Mouse (Mus musculus) erythroblast, embryonic 14.5 days (primary cell): ENCODE data around the gene Shld1. TPM values are rescaled to one million over a fixed set of nuclear protein-coding genes. Genes with fewer than 3 reads are reported as not detected.

Experiments
- H3K27me3 ChIP-seq: 2 replicates; pipeline ENCODE4 v1.6.1; 2012; ENCODE audit warnings: inconsistent platforms; ENCODE audit not compliant: control insufficient read depth
- H3K36me3 ChIP-seq: 2 replicates; pipeline ENCODE4 v1.6.1; 2012; ENCODE audit warnings: mild to moderate bottlenecking, inconsistent platforms; ENCODE audit not compliant: control insufficient read depth
- H3K4me1 ChIP-seq: 2 replicates; pipeline ENCODE4 v1.6.1; 2012; ENCODE audit warnings: inconsistent platforms; ENCODE audit not compliant: control insufficient read depth
- H3K4me3 ChIP-seq: replicated peaks from 2 replicates; pipeline ENCODE3; 2012; ENCODE audit warnings: moderate library complexity, mild to moderate bottlenecking, inconsistent platforms
- H3K9me3 ChIP-seq: 2 replicates; pipeline ENCODE4 v1.6.1; 2012; ENCODE audit warnings: low read length, inconsistent platforms, mixed read lengths; ENCODE audit not compliant: control insufficient read depth
- GATA1 ChIP-seq: IDR thresholded peaks from 2 replicates; pipeline ENCODE4 v1.6.1; 2012; ENCODE audit warnings: low read length, inconsistent platforms, mixed read lengths
- TAL1 ChIP-seq: IDR thresholded peaks from 3 replicates; pipeline ENCODE4 v1.6.1; 2012; ENCODE audit warnings: low read length, inconsistent platforms, mixed read lengths
- polyA plus RNA-seq: library from polyadenylated mRNA; stranded (reverse); fragments of >175 nt; gene quantifications from 2 replicates; pipeline ENCODE4 v1.2.3, GENCODE M21; 2012

The Shld1 gene
- polyA plus RNA-seq, 1 experiment: 0.12 TPM

DNA sequence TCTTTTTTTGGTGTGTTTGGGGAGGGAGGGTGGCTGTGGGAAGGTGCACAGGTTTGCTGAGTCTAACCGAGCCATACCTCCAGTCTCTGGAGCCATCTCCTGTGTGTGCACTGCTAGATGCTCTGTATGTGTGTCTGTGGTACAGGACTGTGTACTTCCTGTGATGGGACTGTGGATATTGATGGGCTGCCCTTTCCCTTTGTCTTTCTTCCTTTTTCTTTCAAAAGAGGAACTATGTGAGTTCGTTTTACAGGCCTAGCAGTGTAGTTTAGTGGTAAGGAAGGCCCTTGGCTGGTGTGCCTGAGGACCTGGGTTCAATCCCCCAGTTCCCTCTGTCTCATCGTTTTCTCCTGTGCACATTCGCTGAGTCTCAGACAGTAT, 2.4 kb downstream of the Shld1 start:
- Histone ChIP-seq H3K4me1 (peaks cover 93% of the 10 kb centered on the region), H3K27me3 (no peaks in the 10 kb centered on the region), H3K9me3 (no peaks in the 10 kb centered on the region), H3K4me3 (no peak overlapping the region), H3K36me3 (peaks cover 16% of the 10 kb centered on the region)
- TF ChIP-seq TAL1 (no peak), GATA1 (no peak)

DNA sequence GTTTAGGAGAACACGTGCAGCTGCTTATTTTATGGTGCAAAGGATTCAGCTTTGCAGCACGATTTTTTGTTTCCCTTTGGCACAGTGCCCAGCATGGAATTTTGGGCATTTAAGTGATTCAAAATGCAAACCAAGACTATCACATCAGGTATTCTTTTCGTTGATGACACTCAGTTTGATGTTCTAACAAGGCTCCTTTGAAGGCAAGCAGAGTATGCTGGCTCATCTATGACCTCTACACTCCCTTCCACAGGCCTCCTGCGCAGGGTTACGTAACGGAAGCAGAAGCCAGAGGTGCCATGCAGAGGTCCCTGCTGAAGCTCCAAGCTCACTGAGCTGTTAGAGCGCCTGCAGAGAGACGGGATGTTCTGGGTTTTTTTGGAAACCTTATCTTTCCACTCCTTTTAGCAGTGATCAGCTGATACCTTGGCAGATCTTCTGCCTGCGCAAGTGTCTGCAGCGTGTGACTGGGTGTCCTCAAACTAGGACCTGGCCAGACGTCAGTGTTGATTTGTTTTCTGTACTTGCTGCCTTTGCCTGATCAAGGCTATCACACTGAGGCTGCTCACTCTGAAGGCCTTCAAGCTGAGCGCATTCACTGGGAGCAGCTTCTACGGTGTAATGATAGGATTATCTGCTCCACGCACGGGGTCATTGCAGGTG, 3.0 kb downstream of the Shld1 start:
- peaks cover 93% of the 10 kb centered on the region for H3K4me1 ChIP-seq
- TF ChIP-seq GATA1 (no peak; the same call in 1 of the 2 replicates), TAL1 (peak; percentile 59)
- no peaks in the 10 kb centered on the region for H3K27me3 ChIP-seq
- no peaks in the 10 kb centered on the region for H3K9me3 ChIP-seq
- peaks cover 20% of the 10 kb centered on the region for H3K36me3 ChIP-seq
- H3K4me3 ChIP-seq: peak overlapping the region; percentile 8

DNA sequence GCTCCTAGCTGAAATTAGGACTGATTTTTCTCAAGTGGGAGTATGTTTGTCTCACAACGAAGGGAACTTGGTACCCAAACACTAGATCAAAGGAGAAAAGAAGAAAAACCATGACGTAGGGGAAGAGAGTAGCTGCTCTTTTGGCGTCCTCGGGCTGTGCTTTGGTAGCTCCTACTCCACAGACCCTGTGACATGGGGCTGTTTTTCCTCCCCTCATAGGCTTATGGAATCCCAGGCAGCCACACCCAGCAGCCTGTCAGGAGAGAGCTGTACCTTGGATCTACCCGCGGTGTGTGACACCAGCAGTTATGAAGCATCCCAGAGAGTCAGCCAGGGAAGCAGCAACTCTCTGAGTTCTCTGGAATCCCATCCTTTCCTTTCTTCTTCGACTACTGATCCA, 5.0 kb downstream of the Shld1 start:
- Histone ChIP-seq H3K4me3 (no peak overlapping the region), H3K36me3 (peaks cover 24% of the 10 kb centered on the region), H3K9me3 (no peaks in the 10 kb centered on the region), H3K27me3 (no peaks in the 10 kb centered on the region), H3K4me1 (peaks cover 94% of the 10 kb centered on the region)
- TF ChIP-seq TAL1: no peak
- TF ChIP-seq GATA1: no peak

DNA sequence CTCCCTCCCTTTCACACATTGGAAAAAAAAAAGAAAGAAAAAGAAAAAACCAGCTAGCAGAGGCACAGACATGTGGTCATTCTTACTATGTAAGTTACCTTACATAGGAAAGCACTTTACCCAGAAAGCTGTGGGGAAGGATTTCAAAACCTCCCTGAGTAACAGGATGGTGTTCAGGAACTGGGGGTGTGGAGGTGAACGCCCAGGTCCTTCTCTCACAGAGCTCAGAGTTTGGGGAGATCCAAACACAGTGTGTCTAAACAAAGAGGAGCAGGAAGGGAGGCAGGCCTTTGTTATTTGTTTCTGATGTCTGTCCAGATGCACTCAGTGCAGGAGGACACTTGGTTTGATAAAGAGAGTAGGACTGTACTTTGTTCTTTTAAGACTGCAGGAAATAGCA, 5.6 kb downstream of the Shld1 start:
- H3K4me1 ChIP-seq: peaks cover 94% of the 10 kb centered on the region
- peak overlapping the region; percentile 32 for H3K4me3 ChIP-seq
- H3K9me3 ChIP-seq: no peaks in the 10 kb centered on the region
- no peak for TF ChIP-seq TAL1
- TF ChIP-seq GATA1: no peak
- H3K36me3 ChIP-seq: peaks cover 27% of the 10 kb centered on the region
- no peaks in the 10 kb centered on the region for H3K27me3 ChIP-seq

DNA sequence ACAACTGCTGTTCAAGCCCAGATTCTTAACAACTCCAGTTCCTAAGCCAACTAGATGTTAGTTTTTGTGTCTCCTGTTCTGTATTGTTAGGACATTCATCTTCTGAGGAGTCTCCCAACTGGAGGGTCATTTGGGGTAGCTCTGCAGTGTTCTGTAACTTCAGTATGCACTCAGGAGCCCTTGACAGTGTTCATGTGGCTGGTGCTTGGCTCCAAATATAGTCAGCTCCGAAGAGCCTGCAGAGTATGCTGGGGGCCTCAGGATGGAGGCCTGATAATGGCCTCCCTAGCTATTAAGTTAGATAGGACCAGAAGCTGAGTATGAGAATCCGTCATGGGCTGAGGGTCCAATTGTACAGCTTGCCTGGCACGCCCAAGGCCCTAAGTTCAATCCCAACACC, 7.2 kb downstream of the Shld1 start:
- H3K36me3 ChIP-seq: peaks cover 40% of the 10 kb centered on the region
- H3K27me3 ChIP-seq: no peaks in the 10 kb centered on the region
- no peak overlapping the region for H3K4me3 ChIP-seq
- TF ChIP-seq TAL1 (no peak), GATA1 (no peak)
- no peaks in the 10 kb centered on the region for H3K9me3 ChIP-seq
- peaks cover 94% of the 10 kb centered on the region for H3K4me1 ChIP-seq

DNA sequence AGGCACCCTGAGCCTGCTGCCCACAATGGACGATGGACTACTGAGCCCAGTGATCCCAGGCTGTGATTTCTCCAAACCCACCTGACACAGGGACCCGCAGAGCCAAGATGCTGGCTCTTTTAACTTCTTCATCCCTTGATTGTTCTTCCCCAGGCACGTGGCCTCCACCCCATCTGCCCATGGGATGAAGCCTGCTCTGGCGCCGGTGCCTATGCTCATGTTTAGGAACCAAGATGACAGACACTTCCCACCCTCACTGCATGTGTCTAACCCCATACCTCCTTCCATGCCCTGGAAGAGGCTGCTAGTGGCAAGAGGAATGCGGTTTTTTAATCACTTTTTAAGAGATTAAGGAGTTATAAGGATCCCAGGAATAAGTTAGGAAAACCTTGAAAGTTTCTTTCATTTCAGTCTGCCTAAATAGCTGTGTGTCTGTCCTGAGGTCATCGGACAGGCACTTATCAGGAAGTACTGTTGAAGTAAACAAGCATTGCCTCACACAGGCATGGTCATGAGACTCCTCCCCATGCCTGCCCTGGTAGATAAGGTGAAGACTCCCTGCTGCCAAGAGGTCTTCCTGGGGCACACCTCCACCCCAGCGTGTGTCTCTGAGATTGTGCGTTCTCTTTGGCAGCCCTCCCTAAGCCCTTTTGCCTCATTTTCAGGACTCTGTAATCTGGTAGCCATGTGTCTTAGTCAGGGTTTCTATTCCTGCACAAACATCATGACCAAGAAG, 8.8 kb downstream of the Shld1 start:
- H3K36me3 ChIP-seq: peaks cover 40% of the 10 kb centered on the region
- peaks cover 84% of the 10 kb centered on the region for H3K4me1 ChIP-seq
- H3K4me3 ChIP-seq: peak overlapping the region; percentile 50
- H3K9me3 ChIP-seq: no peaks in the 10 kb centered on the region
- TF ChIP-seq TAL1: peak; percentile 98
- peak; percentile 97 for TF ChIP-seq GATA1
- no peaks in the 10 kb centered on the region for H3K27me3 ChIP-seq

DNA sequence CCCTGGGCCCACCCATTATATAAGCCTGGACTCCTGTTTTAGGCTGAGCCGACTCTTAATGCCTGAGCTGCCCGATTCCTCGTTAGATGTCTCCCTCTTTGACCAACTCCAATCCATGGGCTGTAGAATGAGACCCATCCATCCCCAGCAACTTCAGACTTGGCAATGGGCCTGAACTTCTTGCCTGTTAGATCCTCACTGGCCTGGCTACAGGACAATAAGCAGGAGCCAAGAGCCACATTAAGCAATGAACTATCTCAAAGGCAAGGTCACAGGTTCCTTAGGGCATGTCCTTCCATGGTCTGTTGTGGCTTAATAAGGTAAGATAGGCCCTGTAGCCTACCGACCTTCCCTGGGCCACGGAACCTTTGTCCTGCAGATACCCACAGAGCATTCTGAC, 9.8 kb downstream of the Shld1 start:
- Histone ChIP-seq H3K4me3 (peak overlapping the region; percentile 10), H3K27me3 (no peaks in the 10 kb centered on the region), H3K36me3 (peaks cover 35% of the 10 kb centered on the region), H3K4me1 (peaks cover 84% of the 10 kb centered on the region), H3K9me3 (no peaks in the 10 kb centered on the region)
- TF ChIP-seq TAL1: no peak
- no peak for TF ChIP-seq GATA1

DNA sequence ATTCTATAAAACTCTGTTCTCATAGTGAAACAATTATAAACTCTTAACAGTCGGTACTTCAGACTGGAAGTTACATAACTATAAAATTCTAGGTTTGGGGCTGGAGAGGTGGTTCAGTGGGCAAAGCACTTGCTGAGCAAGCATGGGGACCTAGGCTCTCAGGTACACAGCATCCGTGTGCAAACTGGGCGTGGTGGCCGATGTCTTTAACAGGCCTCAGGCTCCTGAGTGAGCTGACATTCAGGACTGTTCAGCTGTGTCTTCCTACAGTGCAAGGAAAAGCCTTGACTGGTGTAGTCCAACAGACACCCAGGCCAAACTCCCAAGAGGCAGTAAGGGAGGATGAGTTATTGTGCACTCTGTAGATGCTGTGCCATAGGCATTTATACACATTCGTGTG, 10.5 kb downstream of the Shld1 start:
- H3K4me3 ChIP-seq: peak overlapping the region; percentile 19
- no peaks in the 10 kb centered on the region for H3K27me3 ChIP-seq
- TF ChIP-seq GATA1: no peak
- TF ChIP-seq TAL1: no peak
- H3K4me1 ChIP-seq: peaks cover 85% of the 10 kb centered on the region
- H3K9me3 ChIP-seq: no peaks in the 10 kb centered on the region
- H3K36me3 ChIP-seq: peaks cover 31% of the 10 kb centered on the region

DNA sequence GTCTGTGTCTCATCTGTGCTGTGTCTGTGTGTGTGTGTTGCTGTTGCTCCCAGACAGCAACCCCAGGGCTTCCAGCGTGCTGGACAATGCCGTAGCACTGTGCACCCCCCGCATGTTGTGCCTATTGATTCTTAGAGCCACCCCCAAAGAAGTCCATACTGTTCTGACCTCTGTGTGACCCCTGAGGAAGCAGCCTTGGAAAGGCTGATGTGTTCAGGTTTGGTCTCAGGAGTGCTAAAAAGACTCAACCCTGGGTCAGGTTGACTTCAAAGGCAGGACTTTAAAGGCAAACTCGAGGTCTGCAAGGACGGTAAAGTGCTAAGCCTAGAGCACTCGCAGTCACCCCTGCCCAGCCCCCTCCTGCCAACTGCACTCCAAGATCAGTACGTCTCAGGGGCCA, 11.0 kb downstream of the Shld1 start:
- Histone ChIP-seq H3K4me1 (peaks cover 81% of the 10 kb centered on the region), H3K9me3 (no peaks in the 10 kb centered on the region), H3K36me3 (peaks cover 31% of the 10 kb centered on the region), H3K4me3 (peak overlapping the region; percentile 19), H3K27me3 (no peaks in the 10 kb centered on the region)
- TF ChIP-seq GATA1 (no peak), TAL1 (no peak)

DNA sequence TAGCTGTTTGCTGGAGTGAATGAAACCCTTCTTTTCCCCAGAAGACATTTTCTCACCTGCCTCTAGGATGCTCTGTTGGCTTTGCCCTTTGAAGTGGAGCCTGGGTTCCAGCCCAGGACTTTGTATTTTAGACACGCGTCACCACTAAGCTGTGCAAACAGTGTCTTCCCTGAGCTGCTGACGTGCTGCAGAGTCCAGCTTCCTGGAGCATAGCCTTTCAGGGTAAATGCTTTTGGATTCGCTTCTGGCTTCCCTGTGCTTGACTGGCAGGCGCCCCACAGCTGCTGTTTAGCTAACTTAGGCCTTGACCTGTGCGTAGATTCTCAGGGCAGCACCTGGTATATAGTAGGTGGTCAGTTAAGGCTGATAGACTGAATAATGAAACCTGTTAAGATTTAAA, 11.7 kb downstream of the Shld1 start:
- Histone ChIP-seq H3K36me3 (peaks cover 28% of the 10 kb centered on the region), H3K9me3 (no peaks in the 10 kb centered on the region), H3K4me3 (no peak overlapping the region), H3K27me3 (no peaks in the 10 kb centered on the region), H3K4me1 (peaks cover 74% of the 10 kb centered on the region)
- no peak for TF ChIP-seq GATA1
- TF ChIP-seq TAL1: no peak
